Mouse (Mus musculus): ENCODE measurements at regions not wholly inside any gene's neighbourhood (a gene's known extent, or its start where the extent isn't known, plus 50 kb on each side); places are given as distances from the start of the nearest gene placed in this dataset.

- no peaks in the 10 kb centered on the region for H3K9me3 ChIP-seq (replicated peaks; ENCODE audit: low read length)
- H3K4me1 ChIP-seq (ENCODE audit: control insufficient read depth in 1 of 2, insufficient read depth in 2 of 2) = no peaks in the 10 kb centered on the region
- TF ChIP-seq MAX (IDR thresholded peaks at IDR 0.05; ENCODE audit: low read length) = no peak
- TF ChIP-seq BHLHE40 (IDR thresholded peaks at IDR 0.05; ENCODE audit: low read depth, low read length) = no peak
- TF ChIP-seq TCF12 (IDR thresholded peaks at IDR 0.05; ENCODE audit: low read depth, low read length) = no peak
- TF ChIP-seq RCOR1 (conservative IDR thresholded peaks at IDR 0.05; ENCODE audit: low read depth, low read length) = no peak
- TF ChIP-seq MYC (IDR thresholded peaks at IDR 0.05; ENCODE audit: low read depth, low read length) = no peak
- TF ChIP-seq ELF1 (IDR thresholded peaks at IDR 0.05; ENCODE audit: low read depth, low read length) = no peak
- no peak for TF ChIP-seq JUND (conservative IDR thresholded peaks at IDR 0.05; ENCODE audit: low read depth, low read length)
- TF ChIP-seq NRF1 (IDR thresholded peaks at IDR 0.05; ENCODE audit: low read depth, low read length) = no peak
- no peak for TF ChIP-seq SMC3 (IDR thresholded peaks at IDR 0.05; ENCODE audit: low read depth, low read length)
- TF ChIP-seq RAD21 (IDR thresholded peaks at IDR 0.05; ENCODE audit: low read depth, low read length) = no peak
- no peak for TF ChIP-seq MXI1 (IDR thresholded peaks at IDR 0.05; ENCODE audit: low read depth, low read length)
- TF ChIP-seq USF1 (IDR thresholded peaks at IDR 0.05; ENCODE audit: low read depth, low read length) = no peak
- TF ChIP-seq EP300 (IDR thresholded peaks at IDR 0.05; ENCODE audit: low read length) = no peak
- no peak for TF ChIP-seq POLR2AphosphoS2 (IDR thresholded peaks at IDR 0.05; ENCODE audit: low read depth, low read length)
- no peak for TF ChIP-seq NELFE (IDR thresholded peaks at IDR 0.05; ENCODE audit: low read depth, low read length)
- TF ChIP-seq GABPA (IDR thresholded peaks at IDR 0.05; ENCODE audit: insufficient replicate concordance, low read depth, low read length) = no peak
- TF ChIP-seq CTCF (conservative IDR thresholded peaks at IDR 0.05 in 1 of 2, IDR thresholded peaks at IDR 0.05 in 1 of 2; ENCODE audit: low read depth in 2 of 2, low read length in 2 of 2) = no peak
- TF ChIP-seq SIN3A (IDR thresholded peaks at IDR 0.05; ENCODE audit: low read length) = no peak
- no peak for TF ChIP-seq UBTF (IDR thresholded peaks at IDR 0.05; ENCODE audit: low read depth, low read length)
- no peak for TF ChIP-seq JUN (IDR thresholded peaks at IDR 0.05; ENCODE audit: insufficient read depth, low read depth, low read length)
- in situ Hi-C loops (cut with MboI; ENCODE audit: low pct_ligation_motif_present, low pct_unique_long_range_greater_than_20kb, low sequenced_read_pairs) = no loop called here
- dilution Hi-C loops (cut with MboI; ENCODE audit: extremely low pct_ligation_motif_present, extremely low pct_unique_long_range_greater_than_20kb, low sequenced_read_pairs) = no loop called here
- no peak for DNase-seq (ENCODE audit: extremely low read depth)
- no peaks in the 10 kb centered on the region for H3K79me2 ChIP-seq (replicated peaks; ENCODE audit: control insufficient read depth, extremely low read depth, insufficient read depth, poor library complexity, severe bottlenecking)
- no peaks in the 10 kb centered on the region for H3K27me3 ChIP-seq (replicated peaks)
- no peak overlapping the region for H3K9ac ChIP-seq (ENCODE audit: insufficient read depth, low read depth)
- no peak overlapping the region for H3K27ac ChIP-seq (ENCODE audit: insufficient read depth, low read depth)
- H3K36me3 ChIP-seq (replicated peaks in 1 of 2; ENCODE audit: control insufficient read depth in 1 of 2, insufficient read depth in 1 of 2, low read length in 1 of 2) = no peaks in the 10 kb centered on the region
- no peak overlapping the region for H3K4me2 ChIP-seq (ENCODE audit: insufficient read depth, low read depth, poor library complexity, severe bottlenecking)
- no peak overlapping the region for H3K4me3 ChIP-seq (replicated peaks in 1 of 3; ENCODE audit: low read depth in 2 of 3, low read length in 2 of 3, poor library complexity in 1 of 3)
Measured at GRCm38 (mm10) chr15:52242890-52243289, 1641.8 kb upstream of the Gm7489 start.
